Mouse (Mus musculus): ENCODE data around the gene Tbc1d19. TPM values are rescaled to one million over a fixed set of nuclear protein-coding genes. Genes with fewer than 3 reads are reported as not detected.

The Tbc1d19 gene
- polyA plus RNA-seq (2015; fragmentation: Nextera tagmentation; extraction: Ambion mirVana), result 72.8 and 74.4 TPM in 2 replicates

DNA sequence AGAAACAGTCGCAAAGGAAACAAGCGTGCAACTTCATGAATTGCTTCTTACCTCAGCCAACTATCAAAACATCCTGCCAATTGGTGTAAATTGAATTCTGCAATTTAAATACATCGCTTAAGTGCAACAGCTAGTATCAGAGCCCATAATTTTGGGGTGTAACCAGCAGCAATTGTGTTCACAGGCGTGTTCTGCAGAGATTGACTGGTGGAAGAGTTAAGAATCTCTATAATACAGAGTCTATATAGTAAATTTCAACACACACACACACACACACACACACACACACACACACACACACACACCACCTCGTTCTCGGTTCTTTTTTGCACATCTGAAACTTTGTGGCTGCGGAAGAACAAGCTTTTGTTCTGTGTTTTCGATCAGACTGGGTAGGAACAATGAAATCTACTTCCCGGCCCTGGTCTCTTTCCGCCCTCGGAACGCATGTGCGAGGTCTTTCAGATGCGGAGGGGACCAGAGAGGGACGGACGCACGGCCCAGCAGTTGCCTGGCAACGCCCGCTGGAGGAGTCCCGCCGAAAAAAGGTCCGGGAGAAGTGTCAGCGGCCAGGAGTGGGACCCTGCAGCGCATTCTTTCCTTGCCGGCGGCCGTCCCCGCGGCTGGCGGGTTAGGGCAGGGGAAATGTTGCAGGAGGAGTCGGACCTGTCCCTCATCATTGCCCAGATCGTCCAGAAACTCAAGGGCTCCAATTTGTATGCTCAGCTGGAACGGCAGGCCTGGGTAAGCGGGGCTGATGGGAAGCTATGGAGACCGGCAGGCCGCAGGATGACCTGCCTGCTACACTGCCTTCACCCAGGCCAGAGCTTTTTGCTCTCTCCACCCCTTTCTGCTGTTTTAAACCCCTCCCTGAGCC, at the start of gene Tbc1d19:
Tbc1d19 (plus strand) TSS at position 492 of the 877 bp plus-strand sequence.
- H3K4me3 ChIP-seq, result peak within 1 kb of the TSS; percentile 91
- peak within 1 kb of the TSS; percentile 71 for H3K9ac ChIP-seq
- H3K9me3 ChIP-seq, result no peaks in the 10 kb centered on the region
- no peaks in the 10 kb centered on the region for H3K36me3 ChIP-seq
- no peaks in the 10 kb centered on the region for H3K27me3 ChIP-seq
- peak; percentile 99 for ATAC-seq (ENCODE audit: low FRiP score, low read depth)
- peaks cover 19% of the 10 kb centered on the region for H3K4me1 ChIP-seq (replicated peaks)
- H3K4me2 ChIP-seq, result peak within 1 kb of the TSS; percentile 75
- WGBS, result 5% methylated on average over 36 of the region's 36 CpGs
- H3K27ac ChIP-seq (replicated peaks), result peak within 1 kb of the TSS; percentile 81

DNA sequence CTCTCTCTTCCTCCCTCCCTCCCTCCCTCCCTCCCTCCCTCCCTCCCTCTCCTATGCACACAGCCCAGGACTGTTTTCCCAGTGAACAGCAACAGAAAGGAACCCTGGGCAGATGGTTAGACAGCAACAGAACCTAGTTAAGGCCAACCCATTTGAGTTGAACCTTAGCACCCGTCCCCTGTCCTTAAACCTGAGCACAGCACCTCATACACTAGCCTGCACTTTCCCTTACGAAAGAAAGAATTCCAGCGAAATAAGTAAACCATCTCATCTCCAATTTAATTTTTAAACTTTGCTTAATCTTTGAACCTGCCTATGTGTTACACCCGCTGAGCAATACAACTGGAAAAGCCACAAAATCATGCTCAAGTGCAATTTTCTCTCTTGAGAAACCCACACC, 49.5 kb upstream of the Tbc1d19 start:
- H3K36me3 ChIP-seq, result no peaks in the 10 kb centered on the region
- H3K4me2 ChIP-seq, result no peak overlapping the region
- no peak overlapping the region for H3K4me3 ChIP-seq
- no peaks in the 10 kb centered on the region for H3K27me3 ChIP-seq
- WGBS, result 84% methylated on average over 4 of the region's 4 CpGs
- no peaks in the 10 kb centered on the region for H3K4me1 ChIP-seq (replicated peaks)
- H3K9me3 ChIP-seq, result no peaks in the 10 kb centered on the region
- no peak for ATAC-seq (ENCODE audit: low FRiP score, low read depth)
- H3K27ac ChIP-seq (replicated peaks), result no peak overlapping the region
- no peak overlapping the region for H3K9ac ChIP-seq

DNA sequence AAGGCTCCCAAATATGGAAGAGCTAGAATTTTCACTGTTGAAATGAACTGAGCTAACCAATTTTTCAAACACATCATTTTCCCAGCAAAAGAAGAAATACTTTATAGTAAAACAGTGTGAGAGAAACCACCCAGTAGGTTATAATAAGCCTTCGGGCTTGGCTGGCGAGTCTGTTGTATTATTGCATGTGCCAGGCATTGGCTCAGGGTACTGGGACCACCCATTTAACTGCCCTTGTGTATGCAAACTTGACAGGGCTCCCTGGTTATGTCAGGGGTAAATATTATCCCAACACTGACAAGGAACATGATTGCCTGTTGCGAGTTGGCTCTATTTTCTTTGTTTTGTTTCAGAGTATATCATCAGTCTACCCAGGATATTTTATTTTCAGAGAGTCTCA, 48.5 kb upstream of the Tbc1d19 start:
- H3K4me3 ChIP-seq, result no peak overlapping the region
- H3K36me3 ChIP-seq, result no peaks in the 10 kb centered on the region
- no peak for ATAC-seq (ENCODE audit: low FRiP score, low read depth)
- H3K9ac ChIP-seq, result no peak overlapping the region
- H3K27ac ChIP-seq (replicated peaks), result no peak overlapping the region
- H3K9me3 ChIP-seq, result no peaks in the 10 kb centered on the region
- H3K27me3 ChIP-seq, result no peaks in the 10 kb centered on the region
- no peaks in the 10 kb centered on the region for H3K4me1 ChIP-seq (replicated peaks)
- 84% methylated on average over 3 of the region's 3 CpGs for WGBS
- H3K4me2 ChIP-seq, result no peak overlapping the region

DNA sequence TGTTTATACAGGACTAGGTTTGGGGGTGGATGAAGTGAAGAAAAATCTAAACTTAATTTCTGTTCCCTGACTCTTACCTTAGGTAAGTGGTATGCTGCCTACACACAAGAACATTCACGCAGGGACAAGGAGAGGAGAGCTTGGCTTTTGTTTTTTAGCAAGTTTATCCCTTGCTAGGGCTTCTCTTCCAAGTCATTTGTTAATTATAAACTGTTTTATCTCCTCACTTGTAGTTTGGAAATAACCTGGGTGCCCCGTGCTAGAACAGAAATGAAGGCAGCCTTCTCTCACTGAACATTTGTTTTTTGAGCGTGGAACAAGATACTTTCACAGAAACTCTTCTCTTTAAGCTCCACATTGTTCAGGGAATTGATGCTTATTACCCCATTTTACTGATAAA, 48.1 kb upstream of the Tbc1d19 start:
- 91% methylated on average over 3 of the region's 3 CpGs for WGBS

DNA sequence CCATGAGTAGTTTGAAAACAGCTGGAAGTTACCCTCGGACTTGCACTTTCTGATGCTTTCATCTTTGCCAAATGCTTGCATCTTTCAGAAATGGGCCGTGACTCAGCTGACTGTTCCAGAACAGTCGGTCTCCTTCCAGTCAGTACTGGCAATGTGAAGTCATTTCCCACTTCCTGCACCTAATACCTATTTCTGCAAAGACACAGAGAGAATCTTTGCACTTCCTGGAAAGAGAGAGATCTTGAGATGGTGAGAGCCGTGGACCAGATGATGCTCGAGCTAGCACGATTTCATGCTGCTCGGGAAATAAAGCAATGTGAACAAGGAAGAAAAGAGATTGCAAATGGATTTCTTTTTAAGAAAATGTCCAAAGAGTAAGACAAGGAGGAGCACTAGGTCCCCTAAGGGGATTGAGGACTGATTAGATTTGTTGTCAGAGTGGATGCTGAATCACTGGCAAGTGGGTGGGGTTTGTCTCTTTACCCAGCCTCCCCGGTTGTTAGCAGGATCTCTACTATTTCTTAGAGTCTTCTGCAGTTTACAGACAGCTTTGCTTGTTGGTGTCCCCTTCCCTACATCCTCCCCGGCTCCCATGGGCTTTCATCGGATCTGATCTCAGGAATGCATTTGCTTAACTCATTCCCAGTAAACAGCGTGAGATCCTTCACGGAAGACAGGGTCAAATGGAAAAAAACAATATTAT, 24.4 kb upstream of the Tbc1d19 start:
- H3K9me3 ChIP-seq, result no peaks in the 10 kb centered on the region
- no peak for ATAC-seq (ENCODE audit: low FRiP score, low read depth)

More for the DNA sequence above, 48.1 kb upstream of the Tbc1d19 start:
- H3K27me3 ChIP-seq, result no peaks in the 10 kb centered on the region
- no peaks in the 10 kb centered on the region for H3K4me1 ChIP-seq (replicated peaks)
- no peaks in the 10 kb centered on the region for H3K9me3 ChIP-seq
- H3K27ac ChIP-seq (replicated peaks), result no peak overlapping the region
- H3K36me3 ChIP-seq, result no peaks in the 10 kb centered on the region
- no peak overlapping the region for H3K4me2 ChIP-seq
- ATAC-seq (ENCODE audit: low FRiP score, low read depth), result no peak
- H3K9ac ChIP-seq, result no peak overlapping the region
- H3K4me3 ChIP-seq, result no peak overlapping the region

DNA sequence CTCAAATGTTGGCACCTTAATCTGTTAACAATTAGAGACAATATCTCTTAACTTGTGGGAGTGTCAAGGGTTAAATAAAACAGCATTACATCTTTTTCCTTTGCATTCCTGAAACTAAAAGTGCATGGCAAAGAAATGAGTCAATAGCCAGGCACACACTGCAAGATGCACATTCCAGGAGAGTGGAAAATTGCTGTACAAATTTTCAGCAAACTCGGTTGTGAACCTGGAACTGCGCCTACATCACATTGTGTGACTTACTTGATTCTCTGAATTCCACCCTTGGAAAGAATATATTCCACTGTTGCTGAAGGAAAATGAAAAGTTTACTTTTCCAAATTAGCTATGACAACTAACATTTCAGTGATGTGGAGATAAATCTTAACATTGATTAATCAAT, 8.0 kb upstream of the Tbc1d19 start:
- Histone ChIP-seq H3K4me2 (no peak overlapping the region), H3K36me3 (no peaks in the 10 kb centered on the region), H3K4me3 (no peak overlapping the region), H3K4me1 (replicated peaks) (no peaks in the 10 kb centered on the region), H3K27ac (replicated peaks) (no peak overlapping the region), H3K27me3 (no peaks in the 10 kb centered on the region), H3K9ac (no peak overlapping the region), H3K9me3 (no peaks in the 10 kb centered on the region)
- 85% methylated on average over 2 of the region's 2 CpGs for WGBS
- ATAC-seq (ENCODE audit: low FRiP score, low read depth), result no peak

More for the DNA sequence above, 24.4 kb upstream of the Tbc1d19 start:
- H3K27me3 ChIP-seq, result no peaks in the 10 kb centered on the region
- 68% methylated on average over 12 of the region's 12 CpGs for WGBS
- H3K36me3 ChIP-seq, result no peaks in the 10 kb centered on the region
- no peak overlapping the region for H3K9ac ChIP-seq
- no peak overlapping the region for H3K27ac ChIP-seq (replicated peaks)
- no peak overlapping the region for H3K4me2 ChIP-seq
- no peaks in the 10 kb centered on the region for H3K4me1 ChIP-seq (replicated peaks)
- H3K4me3 ChIP-seq, result no peak overlapping the region

DNA sequence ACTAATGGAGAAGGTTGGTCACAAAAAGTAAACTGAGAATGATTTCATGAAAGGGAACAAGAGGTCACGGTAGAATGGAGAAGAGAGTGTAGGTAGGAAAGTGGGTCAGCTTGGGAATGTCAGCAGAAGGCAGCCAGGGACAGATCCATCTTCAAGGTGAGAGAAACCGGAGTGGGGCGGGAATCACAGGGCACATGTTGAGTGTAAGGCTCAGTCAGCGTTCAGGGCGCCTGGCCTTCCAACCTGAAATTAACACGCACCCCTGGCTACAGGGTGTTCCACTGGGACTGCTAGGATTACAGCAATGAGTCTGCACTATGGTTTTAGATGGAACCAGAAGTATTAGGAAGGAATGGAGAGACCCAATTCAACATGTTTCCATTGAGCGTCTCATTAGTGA, 10.3 kb downstream of the Tbc1d19 start:
- Histone ChIP-seq H3K4me2 (no peak overlapping the region), H3K9ac (no peak overlapping the region), H3K27ac (replicated peaks) (no peak overlapping the region), H3K4me3 (no peak overlapping the region), H3K9me3 (no peaks in the 10 kb centered on the region), H3K27me3 (no peaks in the 10 kb centered on the region), H3K36me3 (no peaks in the 10 kb centered on the region), H3K4me1 (replicated peaks) (no peaks in the 10 kb centered on the region; the same call in 1 of the 2 replicates)
- no peak for ATAC-seq (ENCODE audit: low FRiP score, low read depth)
- WGBS, result 88% methylated on average over 7 of the region's 7 CpGs

DNA sequence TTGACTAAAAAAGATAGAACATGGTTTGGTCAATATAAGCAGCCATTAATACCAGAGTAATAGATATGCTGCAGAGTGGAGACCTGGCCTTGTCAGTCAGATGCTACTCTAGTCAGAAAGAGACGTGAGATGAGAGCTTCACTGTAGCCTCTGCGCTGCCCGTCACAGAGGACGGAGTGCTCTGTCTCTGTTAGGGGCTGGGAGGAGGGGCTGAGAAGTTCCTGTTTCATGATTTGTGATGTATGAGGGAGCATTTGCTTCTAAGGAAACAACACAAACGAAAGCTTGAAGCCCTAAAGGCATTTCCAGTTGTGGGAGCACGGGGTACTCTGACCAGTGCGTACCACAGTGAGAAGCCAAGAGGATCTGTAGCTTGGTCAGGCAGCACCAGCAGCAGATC, 16.5 kb downstream of the Tbc1d19 start:
- H3K4me1 ChIP-seq (replicated peaks), result no peaks in the 10 kb centered on the region
- 83% methylated on average over 7 of the region's 7 CpGs for WGBS
- H3K4me2 ChIP-seq, result no peak overlapping the region
- H3K9ac ChIP-seq, result no peak overlapping the region
- H3K9me3 ChIP-seq, result no peaks in the 10 kb centered on the region
- H3K27ac ChIP-seq (replicated peaks), result no peak overlapping the region
- H3K36me3 ChIP-seq, result peaks cover 10% of the 10 kb centered on the region
- ATAC-seq (ENCODE audit: low FRiP score, low read depth), result no peak
- no peaks in the 10 kb centered on the region for H3K27me3 ChIP-seq
- no peak overlapping the region for H3K4me3 ChIP-seq

DNA sequence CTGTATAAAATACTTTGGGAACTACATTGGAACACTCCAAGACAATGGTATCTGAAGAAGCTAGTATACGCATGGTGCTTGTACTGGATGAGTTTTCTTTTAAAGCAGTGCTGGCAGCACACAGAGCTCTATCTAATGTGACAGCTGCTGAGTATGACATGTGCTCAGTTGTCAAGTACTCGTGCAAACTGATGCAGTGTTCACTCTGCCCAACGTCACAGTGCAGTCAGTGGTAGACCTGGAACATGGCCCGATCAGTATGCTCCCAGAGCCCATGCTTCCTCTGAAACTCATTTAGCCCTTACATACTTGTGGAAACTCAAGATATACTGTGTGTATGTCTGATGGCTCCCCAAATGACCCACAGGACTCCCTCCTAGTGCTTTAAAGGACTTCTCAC, 25.1 kb downstream of the Tbc1d19 start:
- no peaks in the 10 kb centered on the region for H3K27me3 ChIP-seq
- WGBS, result 93% methylated on average over 4 of the region's 4 CpGs
- H3K4me2 ChIP-seq, result no peak overlapping the region
- H3K4me1 ChIP-seq (replicated peaks), result no peaks in the 10 kb centered on the region
- H3K27ac ChIP-seq (replicated peaks), result no peak overlapping the region
- H3K9me3 ChIP-seq, result no peaks in the 10 kb centered on the region
- no peak overlapping the region for H3K9ac ChIP-seq
- no peak for ATAC-seq (ENCODE audit: low FRiP score, low read depth)
- no peak overlapping the region for H3K4me3 ChIP-seq
- H3K36me3 ChIP-seq, result peaks cover 41% of the 10 kb centered on the region

DNA sequence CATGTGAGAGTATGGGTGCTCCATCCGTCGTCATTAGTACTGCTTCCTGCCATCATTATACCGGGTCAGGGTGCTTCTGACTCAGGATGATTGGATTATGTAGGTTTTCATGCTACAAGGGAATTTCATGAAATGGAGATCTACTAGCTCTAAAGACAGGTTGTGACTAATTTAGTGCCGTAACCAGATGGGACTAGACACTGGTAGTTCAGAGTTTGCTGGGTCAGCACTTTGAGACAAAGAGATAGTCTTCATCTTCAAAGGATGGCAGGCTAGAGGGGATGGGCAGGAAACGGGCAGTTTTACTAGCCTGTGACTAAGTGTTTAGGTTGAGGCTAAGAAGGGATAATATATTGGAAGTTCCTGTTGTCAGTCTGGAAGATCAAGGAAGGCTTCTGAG, 31.9 kb downstream of the Tbc1d19 start:
- WGBS, result 80% methylated on average over 5 of the region's 5 CpGs
- H3K9me3 ChIP-seq, result no peaks in the 10 kb centered on the region
- no peak overlapping the region for H3K4me2 ChIP-seq
- no peak overlapping the region for H3K9ac ChIP-seq
- H3K36me3 ChIP-seq, result peaks cover 12% of the 10 kb centered on the region
- no peak overlapping the region for H3K27ac ChIP-seq (replicated peaks)
- no peaks in the 10 kb centered on the region for H3K27me3 ChIP-seq
- no peak for ATAC-seq (ENCODE audit: low FRiP score, low read depth)
- H3K4me3 ChIP-seq, result no peak overlapping the region
- no peaks in the 10 kb centered on the region for H3K4me1 ChIP-seq (replicated peaks)

DNA sequence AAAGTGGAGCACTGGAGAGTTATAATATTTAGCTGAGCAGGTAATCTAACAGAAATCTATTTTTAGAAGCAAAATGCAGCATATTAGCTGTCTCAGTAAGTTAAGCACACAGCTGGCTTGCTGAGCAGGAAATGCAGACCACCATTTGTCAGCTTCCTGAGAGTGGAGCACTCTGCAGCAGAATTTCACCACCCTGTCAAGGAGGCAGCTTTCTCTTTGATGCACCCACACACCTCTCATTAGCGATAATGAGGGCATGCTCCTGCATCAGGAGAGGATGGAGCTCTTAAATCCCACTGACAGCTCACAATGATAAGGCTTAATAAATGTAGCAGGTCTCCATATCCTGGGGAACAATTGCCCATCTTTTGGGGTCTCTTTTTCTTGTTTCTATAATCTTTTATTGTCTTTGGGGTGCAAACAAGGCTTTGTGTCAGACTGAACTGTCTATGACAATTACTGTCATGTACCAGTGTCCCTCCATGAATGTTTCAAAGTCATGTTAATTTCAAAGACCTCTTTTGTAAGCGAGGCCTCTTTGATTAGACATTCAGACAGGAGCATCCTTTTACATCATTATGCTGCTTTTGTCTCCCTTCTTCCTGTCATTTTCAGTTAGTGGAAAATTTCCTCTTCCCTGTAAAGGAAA, 39.0 kb downstream of the Tbc1d19 start:
- H3K9ac ChIP-seq, result no peak overlapping the region
- no peaks in the 10 kb centered on the region for H3K9me3 ChIP-seq
- 75% methylated on average over 2 of the region's 2 CpGs for WGBS
- no peak overlapping the region for H3K4me2 ChIP-seq
- H3K4me1 ChIP-seq (replicated peaks), result peaks cover 3% of the 10 kb centered on the region; the same call in 1 of the 2 replicates
- H3K4me3 ChIP-seq, result no peak overlapping the region
- 0 out of 2 replicates have a peak overlapping the region, but pooled peaks have one; percentile 38 for H3K27ac ChIP-seq (replicated peaks)
- no peaks in the 10 kb centered on the region for H3K27me3 ChIP-seq
- peak; percentile 71; the same call in 1 of the 2 replicates for ATAC-seq (ENCODE audit: low FRiP score, low read depth)
- H3K36me3 ChIP-seq, result peaks cover 18% of the 10 kb centered on the region

DNA sequence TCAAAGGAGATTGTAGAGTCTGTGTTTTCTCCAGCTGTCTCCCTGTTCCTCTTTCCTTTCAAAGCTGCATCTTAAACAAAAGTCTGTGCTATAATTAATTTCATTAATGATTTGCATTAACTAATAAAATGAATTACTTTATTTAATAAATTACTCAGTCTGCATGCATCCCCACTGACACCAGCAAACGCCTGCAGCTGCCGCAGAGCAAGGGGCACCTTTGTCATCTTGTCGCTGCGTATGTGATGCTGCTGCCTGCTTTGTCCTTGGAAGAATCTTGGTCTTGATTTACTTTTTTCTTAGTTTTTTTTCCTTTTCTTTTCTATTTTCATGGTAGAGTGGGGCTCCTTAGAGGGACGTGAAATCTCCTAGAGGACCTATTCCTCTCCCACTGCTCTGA, 43.2 kb downstream of the Tbc1d19 start:
- WGBS, result 47% methylated on average over 5 of the region's 5 CpGs
- 0 out of 2 replicates have a peak, but pooled peaks have one; percentile 59 for ATAC-seq (ENCODE audit: low FRiP score, low read depth)

More for the DNA sequence above, 43.2 kb downstream of the Tbc1d19 start:
- Histone ChIP-seq H3K4me3 (no peak overlapping the region), H3K27ac (replicated peaks) (no peak overlapping the region), H3K9ac (no peak overlapping the region), H3K4me2 (no peak overlapping the region), H3K4me1 (replicated peaks) (peaks cover 3% of the 10 kb centered on the region; the same call in 1 of the 2 replicates), H3K9me3 (no peaks in the 10 kb centered on the region), H3K36me3 (peaks cover 14% of the 10 kb centered on the region), H3K27me3 (no peaks in the 10 kb centered on the region)

All from hindbrain, embryonic 15.5 days (tissue).